Mouse (Mus musculus): ENCODE data around the gene Csn3. TPM values are rescaled to one million over a fixed set of nuclear protein-coding genes. Genes with fewer than 3 reads are reported as not detected.

Gene Csn3
- polyA plus RNA-seq (2015; fragmentation: Nextera tagmentation; extraction: Ambion mirVana), result not detected in 2 replicates

DNA sequence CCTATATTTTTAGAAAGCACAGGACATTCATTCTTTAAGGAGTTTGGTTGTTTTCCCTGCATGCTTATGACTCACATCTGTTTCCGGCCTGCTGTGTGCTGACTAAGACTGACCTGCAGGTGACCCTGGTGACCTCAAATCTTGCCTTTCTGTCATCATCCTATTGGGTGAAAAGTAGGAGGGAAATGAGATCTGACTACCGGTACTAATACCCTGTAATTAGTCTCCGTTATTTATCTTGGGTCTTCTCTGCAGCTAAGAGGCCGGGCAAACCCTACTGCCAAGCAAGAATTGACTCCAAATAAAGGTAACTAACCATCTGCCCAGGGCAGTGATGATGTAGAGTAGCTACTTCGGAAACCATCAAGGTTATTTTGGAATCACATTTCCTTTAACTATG is at the start of gene Csn3:
Csn3 (plus strand) TSS at position 208 of the 400 bp plus-strand sequence.
- no peak for ATAC-seq (ENCODE audit: insufficient read depth)
- no peak within 1 kb of the TSS for H3K27ac ChIP-seq (replicated peaks)
- 37% methylated on average over 5 of the region's 5 CpGs for WGBS (ENCODE audit: insufficient replicate concordance)
- H3K27me3 ChIP-seq, result no peaks in the 10 kb centered on the region
- H3K36me3 ChIP-seq (replicated peaks), result no peaks in the 10 kb centered on the region
- H3K4me3 ChIP-seq (replicated peaks), result no peak within 1 kb of the TSS
- no peaks in the 10 kb centered on the region for H3K4me1 ChIP-seq (replicated peaks)
- no peak within 1 kb of the TSS for H3K9ac ChIP-seq
- H3K9me3 ChIP-seq (replicated peaks), result no peaks in the 10 kb centered on the region
- H3K4me2 ChIP-seq, result no peak within 1 kb of the TSS

DNA sequence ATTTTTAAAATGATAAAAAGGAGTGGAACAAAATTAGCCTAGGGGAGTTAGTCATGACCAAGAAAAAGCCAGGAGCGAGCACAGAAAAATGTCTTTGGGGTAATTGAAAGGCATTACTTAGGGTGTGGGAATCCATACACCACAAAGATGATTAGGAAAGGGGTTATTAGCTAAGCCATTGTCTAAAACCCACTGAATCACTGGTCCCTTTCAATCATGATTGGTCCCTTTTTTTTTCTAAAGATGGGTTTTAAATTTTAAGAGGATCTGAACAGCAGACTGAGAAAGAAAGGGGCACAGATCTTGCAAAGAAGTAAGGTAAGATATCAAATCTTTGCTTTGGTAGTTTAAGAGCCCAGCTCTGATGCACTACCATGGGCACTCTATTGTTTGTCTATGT is 40.6 kb upstream of the Csn3 start, which contains the start of gene Odam:
Odam (plus strand) TSS at position 301 of the 400 bp plus-strand sequence.
- Histone ChIP-seq H3K36me3 (replicated peaks) (no peaks in the 10 kb centered on the region), H3K27ac (replicated peaks) (no peak within 1 kb of the TSS), H3K9ac (no peak within 1 kb of the TSS), H3K4me3 (replicated peaks) (no peak within 1 kb of the TSS), H3K27me3 (no peaks in the 10 kb centered on the region), H3K4me1 (replicated peaks) (no peaks in the 10 kb centered on the region), H3K9me3 (replicated peaks) (no peaks in the 10 kb centered on the region), H3K4me2 (no peak within 1 kb of the TSS)
- 59% methylated on average over 1 of the region's 1 CpGs for WGBS (ENCODE audit: insufficient replicate concordance)
- ATAC-seq (ENCODE audit: insufficient read depth), result no peak

DNA sequence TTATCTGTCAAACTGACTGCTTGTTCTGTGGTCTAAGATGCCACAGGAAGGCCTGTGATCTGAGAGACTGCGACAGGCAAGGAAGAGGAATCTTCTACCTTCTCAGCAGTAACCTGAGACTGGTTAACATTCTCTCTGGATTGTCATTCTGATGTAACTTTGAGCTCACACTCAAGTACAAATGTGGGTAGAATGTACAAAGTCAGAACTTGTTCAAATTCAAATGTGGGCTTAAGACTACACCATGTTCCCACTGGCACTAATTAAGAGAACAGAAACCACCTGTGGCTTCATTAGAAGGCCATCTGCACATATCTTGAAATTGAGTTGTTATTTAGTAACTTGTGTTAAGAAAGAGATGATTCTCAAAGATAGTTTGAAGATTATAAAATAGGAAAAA is 6.2 kb downstream of the Csn3 start:
- Histone ChIP-seq H3K36me3 (replicated peaks) (no peaks in the 10 kb centered on the region), H3K9ac (no peak overlapping the region), H3K4me1 (replicated peaks) (no peaks in the 10 kb centered on the region), H3K4me2 (no peak overlapping the region), H3K27me3 (no peaks in the 10 kb centered on the region), H3K27ac (replicated peaks) (no peak overlapping the region), H3K4me3 (replicated peaks) (no peak overlapping the region), H3K9me3 (replicated peaks) (no peaks in the 10 kb centered on the region)
- 21% methylated on average over 1 of the region's 1 CpGs for WGBS (ENCODE audit: insufficient replicate concordance)
- no peak for ATAC-seq (ENCODE audit: insufficient read depth)

DNA sequence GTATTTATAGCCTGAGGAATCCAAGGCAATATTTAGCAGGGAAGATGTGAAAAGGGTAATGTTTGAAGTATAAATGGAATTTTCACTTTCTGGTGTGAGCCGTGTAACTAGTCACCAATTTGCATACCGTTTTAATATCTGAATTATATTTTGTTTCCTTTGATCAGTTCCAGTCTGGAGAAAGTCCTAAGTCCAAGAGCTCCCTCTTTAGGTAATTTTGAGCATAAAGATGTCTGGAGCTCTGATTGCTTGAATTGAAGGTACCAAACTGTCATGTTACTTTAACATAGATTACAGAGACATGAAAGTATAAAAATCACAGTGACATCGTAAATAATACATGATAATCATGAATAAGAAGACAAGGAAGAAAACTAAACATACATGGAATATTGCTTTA is 15.4 kb downstream of the Csn3 start:
- no peak for ATAC-seq (ENCODE audit: insufficient read depth)
- WGBS (ENCODE audit: insufficient replicate concordance), result 23% methylated on average over 3 of the region's 3 CpGs
- H3K4me3 ChIP-seq (replicated peaks), result no peak overlapping the region

DNA sequence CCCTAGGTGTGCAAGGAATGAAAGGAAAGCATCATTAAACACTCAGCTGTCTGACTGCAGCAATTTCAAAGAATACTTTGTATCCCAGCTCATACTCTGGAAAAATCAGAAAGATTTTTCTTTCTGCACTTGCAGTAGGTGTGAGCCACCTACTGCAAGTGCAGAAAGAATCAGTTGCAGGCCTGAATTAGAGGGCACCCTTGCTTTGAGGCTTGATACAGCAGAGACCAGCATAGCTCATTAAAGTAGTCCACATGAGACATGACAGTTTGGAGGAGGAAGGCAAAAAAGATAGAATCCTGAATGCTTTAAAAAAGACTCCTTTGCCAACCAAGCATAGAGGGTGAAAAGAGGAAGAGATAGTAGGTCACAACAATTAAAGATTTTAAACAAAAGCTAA is 17.1 kb downstream of the Csn3 start:
- Histone ChIP-seq H3K4me3 (replicated peaks) (no peak overlapping the region), H3K27ac (replicated peaks) (no peak overlapping the region), H3K27me3 (no peaks in the 10 kb centered on the region), H3K9me3 (replicated peaks) (no peaks in the 10 kb centered on the region), H3K4me1 (replicated peaks) (no peaks in the 10 kb centered on the region), H3K4me2 (no peak overlapping the region), H3K36me3 (replicated peaks) (no peaks in the 10 kb centered on the region), H3K9ac (no peak overlapping the region)
- ATAC-seq (ENCODE audit: insufficient read depth), result no peak

More for the DNA sequence above, 15.4 kb downstream of the Csn3 start:
- Histone ChIP-seq H3K9me3 (replicated peaks) (no peaks in the 10 kb centered on the region), H3K36me3 (replicated peaks) (no peaks in the 10 kb centered on the region), H3K27me3 (no peaks in the 10 kb centered on the region), H3K9ac (no peak overlapping the region), H3K4me2 (no peak overlapping the region), H3K4me1 (replicated peaks) (no peaks in the 10 kb centered on the region), H3K27ac (replicated peaks) (no peak overlapping the region)

DNA sequence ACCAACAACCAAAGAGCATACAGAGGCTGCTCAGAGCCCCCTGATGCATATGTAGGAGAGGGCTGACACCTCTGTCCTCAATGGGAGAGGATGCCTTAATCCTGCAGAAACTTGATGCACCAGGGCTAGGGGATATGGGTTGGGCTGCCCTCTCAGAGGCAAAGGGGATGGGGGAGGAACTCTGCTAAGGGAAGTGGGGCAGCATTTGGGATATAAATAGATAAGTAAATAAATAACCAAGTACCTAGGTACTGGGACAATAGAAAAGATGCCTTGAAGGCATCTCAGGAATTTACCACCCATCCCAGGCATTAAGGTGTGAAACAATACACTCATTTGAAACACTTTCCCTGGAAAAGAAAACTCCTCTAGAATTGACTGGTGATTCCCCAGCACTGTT is 26.5 kb downstream of the Csn3 start:
- no peaks in the 10 kb centered on the region for H3K4me1 ChIP-seq (replicated peaks)
- H3K9ac ChIP-seq, result no peak overlapping the region
- no peaks in the 10 kb centered on the region for H3K9me3 ChIP-seq (replicated peaks)
- no peak overlapping the region for H3K27ac ChIP-seq (replicated peaks)
- H3K36me3 ChIP-seq (replicated peaks), result no peaks in the 10 kb centered on the region
- H3K4me3 ChIP-seq (replicated peaks), result no peak overlapping the region
- no peak for ATAC-seq (ENCODE audit: insufficient read depth)
- no peak overlapping the region for H3K4me2 ChIP-seq
- no peaks in the 10 kb centered on the region for H3K27me3 ChIP-seq

DNA sequence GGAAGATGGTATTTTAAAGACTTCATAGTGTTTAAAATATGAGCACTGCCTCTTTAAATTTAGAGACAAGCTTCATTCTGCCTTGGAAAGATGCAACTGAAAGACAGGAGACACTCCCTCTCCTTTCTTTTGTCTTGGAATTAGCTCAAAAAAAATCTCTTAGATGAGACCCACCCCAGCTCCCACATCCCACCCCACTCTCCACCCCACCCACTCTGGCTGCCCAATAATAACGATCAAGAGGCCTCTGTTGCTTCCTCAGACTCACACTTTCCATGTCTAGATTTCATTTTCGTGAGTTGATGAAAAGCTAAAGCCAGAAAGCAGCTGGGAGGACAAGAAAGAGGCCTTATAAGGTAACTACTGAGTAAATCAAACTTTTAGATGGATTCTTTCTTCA is 43.8 kb downstream of the Csn3 start, which contains the start of the genes 2310003L06Rik and Gm28434:
2310003L06Rik (plus strand) TSS at position 259 of the 400 bp plus-strand sequence.
Gm28434 (plus strand) TSS at position 317 of the 400 bp plus-strand sequence.
- Histone ChIP-seq H3K4me1 (replicated peaks) (no peaks in the 10 kb centered on the region), H3K27me3 (no peaks in the 10 kb centered on the region), H3K9ac (no peak within 1 kb of the TSS), H3K27ac (replicated peaks) (no peak within 1 kb of the TSS), H3K36me3 (replicated peaks) (no peaks in the 10 kb centered on the region), H3K4me2 (no peak within 1 kb of the TSS), H3K4me3 (replicated peaks) (no peak within 1 kb of the TSS), H3K9me3 (replicated peaks) (no peaks in the 10 kb centered on the region)
- no peak for ATAC-seq (ENCODE audit: insufficient read depth)
- 40% methylated on average over 2 of the region's 2 CpGs for WGBS (ENCODE audit: insufficient replicate concordance)

DNA sequence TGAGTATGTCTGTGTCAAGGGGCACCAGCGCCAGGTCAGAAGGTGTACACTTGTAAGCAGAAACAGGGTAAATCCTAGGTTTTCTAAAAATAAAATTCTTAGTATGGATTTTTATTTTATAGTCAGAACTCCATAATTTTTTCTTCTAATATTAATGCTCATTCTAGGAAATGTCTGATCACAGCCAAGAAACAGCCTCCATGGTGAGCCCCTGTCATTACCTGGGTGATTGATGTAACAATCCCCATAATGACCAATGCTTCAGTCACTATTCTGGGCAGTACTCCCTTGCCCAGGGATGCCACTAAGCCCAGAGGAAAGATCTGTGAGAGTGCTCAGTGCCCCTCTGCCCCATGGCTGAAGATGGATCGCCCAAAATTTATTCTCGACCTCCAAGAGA is 53.8 kb downstream of the Csn3 start, which contains the start of gene Cabs1:
Cabs1 (plus strand) TSS at position 301 of the 400 bp plus-strand sequence.
- 52% methylated on average over 3 of the region's 3 CpGs for WGBS (ENCODE audit: insufficient replicate concordance)
- Histone ChIP-seq H3K9me3 (replicated peaks) (no peaks in the 10 kb centered on the region), H3K27ac (replicated peaks) (no peak within 1 kb of the TSS), H3K4me2 (no peak within 1 kb of the TSS), H3K4me1 (replicated peaks) (no peaks in the 10 kb centered on the region), H3K36me3 (replicated peaks) (no peaks in the 10 kb centered on the region), H3K9ac (no peak within 1 kb of the TSS), H3K4me3 (replicated peaks) (no peak within 1 kb of the TSS), H3K27me3 (no peaks in the 10 kb centered on the region)
- ATAC-seq (ENCODE audit: insufficient read depth), result no peak

Other genes with a start within 250 kb of the Csn3 start
- gene Csn2, start 225.9 kb upstream of the Csn3 start, polyA plus RNA-seq (2015; fragmentation: Nextera tagmentation; extraction: Ambion mirVana), result not detected in 2 replicates
- gene Csn1s2a, start 151.0 kb upstream of the Csn3 start, polyA plus RNA-seq (2015; fragmentation: Nextera tagmentation; extraction: Ambion mirVana), result not detected in 2 replicates
- gene Csn1s2b, start 117.5 kb upstream of the Csn3 start, polyA plus RNA-seq (2015; fragmentation: Nextera tagmentation; extraction: Ambion mirVana), result not detected in 2 replicates
- not detected in 2 replicates for gene Prr27, start 99.9 kb upstream of the Csn3 start, polyA plus RNA-seq (2015; fragmentation: Nextera tagmentation; extraction: Ambion mirVana)
- not detected in 2 replicates for gene Odam, start 40.5 kb upstream of the Csn3 start, polyA plus RNA-seq (2015; fragmentation: Nextera tagmentation; extraction: Ambion mirVana)
- gene 2310003L06Rik, start 43.9 kb downstream of the Csn3 start, polyA plus RNA-seq (2015; fragmentation: Nextera tagmentation; extraction: Ambion mirVana), result not detected in 2 replicates
- gene Gm28434, start 43.9 kb downstream of the Csn3 start, polyA plus RNA-seq (2015; fragmentation: Nextera tagmentation; extraction: Ambion mirVana), result not detected in 2 replicates
- not detected in 2 replicates for gene Cabs1, start 53.9 kb downstream of the Csn3 start, polyA plus RNA-seq (2015; fragmentation: Nextera tagmentation; extraction: Ambion mirVana)
- not detected in 2 replicates for gene Smr3a, start 77.0 kb downstream of the Csn3 start, polyA plus RNA-seq (2015; fragmentation: Nextera tagmentation; extraction: Ambion mirVana)
- gene Smr2, start 161.0 kb downstream of the Csn3 start, polyA plus RNA-seq (2015; fragmentation: Nextera tagmentation; extraction: Ambion mirVana), result not detected in 2 replicates
- gene Gm11116, start 186.0 kb downstream of the Csn3 start, polyA plus RNA-seq (2015; fragmentation: Nextera tagmentation; extraction: Ambion mirVana), result not detected in 2 replicates
- not detected in 2 replicates for gene Gm11115, start 228.5 kb downstream of the Csn3 start, polyA plus RNA-seq (2015; fragmentation: Nextera tagmentation; extraction: Ambion mirVana)

All from liver, embryonic 15.5 days (tissue).